Mouse (Mus musculus): ENCODE results near the gene Capn3. TPM values are rescaled to one million over a fixed set of nuclear protein-coding genes. Genes with fewer than 3 reads are reported as not detected.

The Capn3 gene
- polyA plus RNA-seq, 1 experiment from 2014 or later, result 2.6 TPM

DNA sequence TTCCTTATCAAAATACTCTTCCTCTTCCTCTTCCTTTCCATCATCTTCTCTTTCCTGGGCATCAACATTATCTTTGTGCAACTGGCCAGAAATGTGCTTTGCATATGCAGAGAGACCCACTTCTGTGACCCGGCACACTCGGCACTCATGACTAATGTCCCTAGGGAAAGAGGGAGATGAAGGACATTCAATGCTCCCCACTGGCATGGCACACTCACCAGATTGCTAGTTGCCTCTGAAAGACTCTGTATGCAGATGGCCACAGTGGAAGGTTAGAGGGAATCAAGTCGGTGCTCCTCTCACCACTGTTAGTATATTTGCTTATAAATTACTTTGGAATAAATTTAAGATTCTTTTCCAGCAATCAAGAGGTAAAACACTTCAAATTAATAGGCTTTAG lies 83.5 kb downstream of the Capn3 start:
- H3K36me3 ChIP-seq, result peaks cover 51% of the 10 kb centered on the region
- no peak overlapping the region for H3K27ac ChIP-seq
- no peaks in the 10 kb centered on the region for H3K9me3 ChIP-seq
- no peak overlapping the region for H3K4me3 ChIP-seq
- DNase-seq (ENCODE audit: low spot score), result no peak
- H3K27me3 ChIP-seq (ENCODE audit: insufficient read depth, poor library complexity, severe bottlenecking), result no peaks in the 10 kb centered on the region
- no peaks in the 10 kb centered on the region for H3K4me1 ChIP-seq (replicated peaks)
- 74% methylated on average over 3 of the region's 3 CpGs for WGBS

DNA sequence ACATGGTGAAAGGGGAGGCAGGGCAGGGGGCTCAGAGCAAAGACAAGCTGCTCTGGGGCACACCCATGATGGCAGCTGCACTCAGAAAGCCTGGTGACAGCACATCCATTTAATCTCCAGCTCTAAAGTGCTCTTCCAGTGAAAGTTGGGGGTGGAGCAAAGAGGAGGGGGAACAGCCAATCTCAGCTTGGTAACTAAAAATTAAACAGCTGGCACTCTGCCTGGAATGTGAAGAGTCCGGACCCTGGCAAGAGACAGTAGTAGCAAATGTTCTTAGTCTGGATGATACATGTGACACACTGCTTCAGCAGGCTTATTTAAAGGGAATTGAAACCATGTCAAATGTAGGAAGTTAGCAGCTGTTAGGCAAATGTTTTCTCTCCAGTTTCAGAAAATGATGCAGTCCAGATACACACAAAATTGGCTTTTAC lies 84.0 kb downstream of the Capn3 start:
- Histone ChIP-seq H3K4me3 (no peak overlapping the region), H3K27ac (no peak overlapping the region), H3K9me3 (no peaks in the 10 kb centered on the region), H3K27me3 (ENCODE audit: insufficient read depth, poor library complexity, severe bottlenecking) (no peaks in the 10 kb centered on the region), H3K4me1 (replicated peaks) (no peaks in the 10 kb centered on the region), H3K36me3 (peaks cover 51% of the 10 kb centered on the region)
- WGBS, result 57% methylated on average over 1 of the region's 1 CpGs
- DNase-seq (ENCODE audit: low spot score), result peak; percentile 6

- no peak for DNase-seq (ENCODE audit: low spot score)
- Histone ChIP-seq H3K9me3 (no peaks in the 10 kb centered on the region), H3K27ac (no peak overlapping the region), H3K27me3 (ENCODE audit: insufficient read depth, poor library complexity, severe bottlenecking) (no peaks in the 10 kb centered on the region), H3K4me1 (replicated peaks) (no peaks in the 10 kb centered on the region), H3K36me3 (peaks cover 54% of the 10 kb centered on the region), H3K4me3 (no peak overlapping the region)
- WGBS, result 95% methylated on average over 2 of the region's 2 CpGs
These were observed 88.9 kb downstream of the Capn3 start for GRCm38 (mm10) chr2:120544732-120545131.

Other genes starting within 250 kb of the Capn3 start
- 0.21 TPM in 1 of 2 replicates, not detected in the other for gene Pla2g4e, start 210.7 kb upstream of the Capn3 start, polyA plus RNA-seq (2016; fragmentation: Nextera tagmentation; extraction: Ambion mirVana)
- 0.04 TPM in 1 of 2 replicates, not detected in the other for gene Pla2g4d, start 166.8 kb upstream of the Capn3 start, polyA plus RNA-seq (2016; fragmentation: Nextera tagmentation; extraction: Ambion mirVana)
- gene Pla2g4f, start 141.9 kb upstream of the Capn3 start, polyA plus RNA-seq (2016; fragmentation: Nextera tagmentation; extraction: Ambion mirVana), result not detected in 2 replicates
- 27.1 and 36.0 TPM in 2 replicates for gene Vps39, start 102.9 kb upstream of the Capn3 start, polyA plus RNA-seq (2016; fragmentation: Nextera tagmentation; extraction: Ambion mirVana)
- gene Ganc, start 52.1 kb upstream of the Capn3 start, polyA plus RNA-seq (2016; fragmentation: Nextera tagmentation; extraction: Ambion mirVana), result 8.0 and 8.2 TPM in 2 replicates
- 4.9 and 5.2 TPM in 2 replicates for gene Tmem87a, start 51.9 kb upstream of the Capn3 start, polyA plus RNA-seq (2016; fragmentation: Nextera tagmentation; extraction: Ambion mirVana)
- 54.8 and 75.2 TPM in 2 replicates for gene Zfp106, start 107.8 kb downstream of the Capn3 start, polyA plus RNA-seq (2016; fragmentation: Nextera tagmentation; extraction: Ambion mirVana)
- 42.0 and 53.4 TPM in 2 replicates for gene Snap23, start 111.7 kb downstream of the Capn3 start, polyA plus RNA-seq (2016; fragmentation: Nextera tagmentation; extraction: Ambion mirVana)
- gene Haus2, start 153.4 kb downstream of the Capn3 start, polyA plus RNA-seq (2016; fragmentation: Nextera tagmentation; extraction: Ambion mirVana), result 32.5 and 37.0 TPM in 2 replicates
- 30.3 and 34.2 TPM in 2 replicates for gene Lrrc57, start 153.5 kb downstream of the Capn3 start, polyA plus RNA-seq (2016; fragmentation: Nextera tagmentation; extraction: Ambion mirVana)
- 2.8 and 3.2 TPM in 2 replicates for gene Stard9, start 173.1 kb downstream of the Capn3 start, polyA plus RNA-seq (2016; fragmentation: Nextera tagmentation; extraction: Ambion mirVana)

Measured in hindbrain, embryonic 10.5 days (tissue).